Mouse (Mus musculus) c-Kit-positive CD71-negative TER-119-negative erythroid progenitor cells, embryonic 14.5 days (primary cell): ENCODE measurements at regions not wholly inside any gene's neighbourhood (a gene's known extent, or its start where the extent isn't known, plus 50 kb on each side); places are given as distances from the start of the nearest gene placed in this dataset.
"Not testable (repeated sequence)": the region's sequence is repeated elsewhere in the genome, so short reads cannot be mapped to it uniquely, and the experiment has no call there.

Experiments used
- DNase-seq: peaks from one replicate; pipeline ENCODE4 v3.0.0-alpha.2; 2013; ENCODE audit warnings: low read depth

- DNase-seq = no peak
Measured at GRCm38 (mm10) chr8:18005660-18006059, 972.4 kb downstream of the Defb40 start.

GRCm38 (mm10) chr8:18000750-18001149 is 977.3 kb downstream of the Defb40 start:
- no peak for DNase-seq

DNA sequence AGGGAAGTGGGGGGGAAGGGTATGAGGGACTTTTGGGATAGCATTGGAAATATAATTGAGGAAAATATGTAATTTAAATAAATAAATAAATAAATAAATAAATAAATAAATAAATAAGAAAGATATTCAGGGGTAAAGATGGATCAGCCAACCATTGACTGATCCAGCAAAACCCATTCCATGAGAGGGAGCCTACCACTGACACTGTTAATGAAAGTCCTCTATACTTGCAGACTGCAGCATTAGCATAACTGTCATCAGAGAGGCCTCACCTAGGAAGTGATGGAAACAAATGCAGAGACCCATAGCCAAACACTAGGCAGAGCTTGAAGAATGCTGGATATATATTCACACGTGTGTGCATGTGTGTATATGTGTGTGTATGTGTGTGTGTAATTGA is 993.3 kb downstream of the Defb40 start:
- DNase-seq = no peak

DNA sequence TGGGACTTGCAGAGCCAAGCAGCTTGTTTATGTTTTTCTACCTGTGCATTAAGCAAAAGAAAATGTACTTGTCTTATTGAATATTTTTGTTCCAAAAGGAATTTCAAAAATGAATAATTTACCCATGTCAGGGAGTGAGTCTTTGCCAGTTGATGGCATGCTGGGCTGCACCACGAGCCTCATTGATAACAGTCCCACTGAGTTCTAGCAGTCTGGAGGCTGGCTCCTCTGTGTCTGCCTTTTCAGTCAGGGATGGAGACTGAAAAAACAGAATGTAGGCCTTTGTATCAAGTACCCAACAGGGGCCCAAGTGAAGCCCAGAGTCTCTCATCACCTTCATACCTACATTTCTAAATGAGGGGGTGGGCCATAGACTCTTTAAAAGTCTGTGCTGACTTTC is 1029.2 kb downstream of the Defb40 start:
- DNase-seq = no peak

GRCm38 (mm10) chr8:17948053-17948834 is 1029.8 kb downstream of the Defb40 start:
- no peak for DNase-seq

- no peak for DNase-seq
Measured at GRCm38 (mm10) chr8:17934696-17935095, 1043.4 kb downstream of the Defb40 start.

DNA sequence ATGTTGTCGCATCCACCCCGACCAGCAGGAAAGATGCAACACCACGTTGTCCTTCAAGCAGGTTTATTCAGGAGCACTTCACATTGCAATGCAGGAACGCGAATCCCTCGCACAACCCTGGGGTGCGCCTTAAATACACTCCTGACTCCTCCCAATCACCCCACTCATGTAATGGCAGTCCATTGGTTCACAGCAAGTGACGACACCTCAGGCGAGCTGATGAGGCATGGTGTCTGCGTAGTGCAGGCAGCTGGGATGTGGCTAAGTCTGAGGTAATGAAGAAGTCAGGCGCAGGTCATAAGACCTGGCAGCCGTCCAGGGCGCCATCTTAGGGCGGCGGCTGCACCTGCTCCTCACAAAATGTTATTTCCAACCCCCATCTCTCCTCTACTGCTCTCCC is 1068.7 kb downstream of the Defb40 start:
- DNase-seq = no peak

GRCm38 (mm10) chr8:17888598-17888997 is 1089.5 kb downstream of the Defb40 start:
- not testable (repeated sequence) for DNase-seq

GRCm38 (mm10) chr8:17863388-17863787 is 1114.7 kb downstream of the Defb40 start:
- no peak for DNase-seq
